Mouse (Mus musculus): Measurements from ENCODE around the gene Ergic1. TPM values are rescaled to one million over a fixed set of nuclear protein-coding genes. Genes with fewer than 3 reads are reported as not detected.

Ergic1 gene
- total RNA-seq, 1 experiment from 2014 or later = 26.3 TPM

DNA sequence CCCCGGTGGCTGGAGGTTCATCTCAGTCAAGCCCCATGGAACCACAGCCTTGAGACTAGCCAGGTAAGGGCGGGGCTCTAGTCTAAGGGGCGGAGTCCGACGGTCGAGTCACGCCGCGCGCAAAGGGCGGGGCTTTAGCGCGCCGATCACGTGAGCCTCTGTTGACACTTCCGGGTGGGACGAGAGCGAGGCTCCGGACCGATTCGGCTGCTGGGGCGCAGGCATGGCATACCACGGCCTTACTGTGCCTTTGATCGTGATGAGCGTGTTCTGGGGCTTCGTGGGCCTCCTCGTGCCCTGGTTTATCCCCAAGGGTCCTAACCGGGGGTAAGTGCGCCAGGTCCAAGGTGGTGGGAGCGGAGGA is 114.9 kb downstream of the Ergic1 start:
- peak; percentile 90 for ATAC-seq (ENCODE audit: extremely low read depth, insufficient number of reproducible peaks, low FRiP score, poor library complexity, severe bottlenecking)

DNA sequence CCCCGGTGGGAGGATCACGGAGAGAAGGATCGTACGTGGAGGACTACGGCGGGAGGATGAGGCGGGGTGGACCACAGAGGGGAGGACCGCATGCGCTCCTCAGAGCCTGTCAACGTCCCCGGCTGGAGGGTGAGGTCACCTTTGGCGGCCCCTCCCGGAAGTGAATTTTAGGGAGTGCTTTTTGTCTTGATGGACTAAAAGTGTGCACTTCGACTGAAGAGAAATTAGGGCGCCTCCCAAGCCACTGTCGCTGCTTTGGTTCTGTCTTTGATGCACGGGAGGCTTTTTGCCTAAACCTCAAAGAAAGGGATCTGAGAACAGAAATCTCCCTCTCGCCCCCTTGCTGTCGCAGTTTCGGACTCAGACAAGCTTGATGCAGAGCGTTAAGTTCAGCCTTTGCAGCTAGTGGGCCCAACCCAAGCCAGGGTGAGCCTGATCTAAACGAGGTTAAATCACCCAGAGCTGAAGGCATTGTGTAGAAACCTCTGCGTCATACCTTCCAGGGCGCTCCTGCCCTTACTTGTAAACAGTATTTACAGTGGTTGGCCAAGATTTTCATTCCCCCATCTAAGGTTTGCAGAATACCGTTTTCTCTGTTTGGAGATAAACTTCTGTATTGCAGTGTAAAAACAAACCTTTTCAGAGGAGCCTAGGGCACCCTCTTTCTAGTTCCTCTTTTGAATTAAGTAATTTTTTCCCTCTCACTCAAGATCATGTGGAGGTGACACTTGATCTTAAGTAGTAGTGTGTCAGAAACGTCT is 115.5 kb downstream of the Ergic1 start:
- peak; percentile 24; the same call in 1 of the 2 replicates for ATAC-seq (ENCODE audit: extremely low read depth, insufficient number of reproducible peaks, low FRiP score, poor library complexity, severe bottlenecking)

DNA sequence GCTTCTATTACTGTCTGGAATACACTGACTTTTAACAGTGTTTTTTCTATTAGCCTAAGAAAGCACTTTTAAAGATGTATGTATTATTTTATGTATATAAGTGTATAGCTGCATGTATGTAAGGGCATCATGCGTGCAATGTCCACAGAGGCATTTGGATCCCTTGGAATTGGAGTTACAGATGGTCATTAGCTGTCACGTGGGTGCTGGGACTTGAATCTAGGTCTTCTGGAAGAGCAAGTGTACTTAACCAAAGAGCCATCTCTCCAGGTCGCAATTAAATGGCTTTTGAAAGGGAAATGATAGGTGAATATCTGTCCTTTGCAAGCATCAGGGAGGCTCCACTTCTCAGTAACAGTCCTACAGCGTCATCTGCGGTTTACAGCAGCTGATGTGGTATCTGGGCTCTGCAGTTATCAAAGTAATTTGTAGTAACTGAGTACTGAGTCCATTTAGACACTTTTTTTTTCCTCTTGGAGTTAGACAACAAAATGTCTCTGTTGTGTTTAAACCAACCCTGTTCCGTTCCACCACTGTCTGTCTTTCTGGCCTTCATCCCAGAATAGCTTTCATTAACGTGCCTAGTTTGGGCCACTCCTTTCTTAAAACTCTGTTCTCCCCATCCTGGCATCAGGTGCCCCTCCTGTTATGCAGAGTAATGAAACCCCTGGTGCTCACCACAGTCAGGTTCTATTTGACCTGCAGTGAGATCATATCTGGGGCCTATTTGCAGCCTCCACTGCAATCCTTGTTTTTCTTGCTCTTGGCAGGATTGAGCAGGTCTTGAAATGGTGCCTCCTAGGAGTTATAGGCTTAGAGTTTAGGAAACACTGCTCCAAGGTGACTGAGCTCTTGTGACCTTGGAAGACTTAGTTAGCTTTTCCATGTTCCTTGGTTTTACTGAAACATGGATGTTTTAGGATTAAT is 116.7 kb downstream of the Ergic1 start:
- ATAC-seq (ENCODE audit: extremely low read depth, insufficient number of reproducible peaks, low FRiP score, poor library complexity, severe bottlenecking) = no peak

DNA sequence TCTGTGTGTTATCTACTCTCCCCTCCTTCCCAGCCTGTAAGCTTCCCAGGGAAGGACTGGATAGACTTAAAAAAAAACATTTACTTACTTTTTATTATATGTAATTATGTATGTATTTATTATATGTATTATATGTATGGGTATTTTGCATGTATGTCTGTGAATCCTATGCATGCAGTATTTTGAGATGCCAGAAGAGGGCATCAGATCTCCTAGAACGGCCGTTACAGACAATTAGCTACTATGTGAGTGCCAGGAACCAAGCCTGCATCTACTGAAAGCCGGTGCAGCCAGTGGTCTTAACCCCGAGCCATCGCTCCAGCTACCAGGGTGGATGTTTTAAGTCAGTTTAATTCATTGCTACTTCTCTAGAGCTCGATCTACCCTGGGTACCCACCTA is 120.0 kb downstream of the Ergic1 start:
- ATAC-seq (ENCODE audit: extremely low read depth, insufficient number of reproducible peaks, low FRiP score, poor library complexity, severe bottlenecking) = no peak

DNA sequence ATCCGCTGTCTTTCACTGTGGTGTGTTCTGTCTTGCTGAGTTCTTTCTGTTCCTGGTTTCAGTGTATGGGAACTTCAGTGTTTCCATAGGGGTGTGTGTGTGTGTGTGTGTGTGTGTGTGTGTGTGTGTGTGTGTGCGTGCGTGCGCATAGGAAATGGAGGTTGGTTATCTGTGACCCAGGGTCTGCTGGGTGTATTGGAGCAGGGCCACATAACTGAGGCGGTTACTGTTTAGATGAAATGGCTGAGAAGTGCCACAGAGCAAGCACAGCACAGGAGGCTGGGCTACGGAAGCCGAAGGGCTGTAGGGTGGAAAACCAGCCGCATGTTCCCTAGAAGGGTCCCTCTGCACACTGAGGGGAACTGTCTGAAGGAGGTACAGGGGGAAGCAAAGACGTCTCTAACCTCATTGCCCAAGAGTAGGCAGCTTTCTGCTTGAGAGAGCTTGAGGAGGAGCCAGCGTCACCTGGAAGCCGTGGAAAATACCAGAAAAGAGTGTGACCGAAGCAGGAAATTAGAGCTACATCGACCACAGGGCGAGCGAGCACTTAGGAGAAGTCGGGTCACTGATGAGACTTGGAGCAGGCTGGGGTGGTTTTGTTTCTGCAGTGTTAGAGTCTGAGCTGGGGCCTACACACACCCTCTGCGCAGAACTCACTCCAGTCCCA is 125.2 kb downstream of the Ergic1 start:
- no peak for ATAC-seq (ENCODE audit: extremely low read depth, insufficient number of reproducible peaks, low FRiP score, poor library complexity, severe bottlenecking)

DNA sequence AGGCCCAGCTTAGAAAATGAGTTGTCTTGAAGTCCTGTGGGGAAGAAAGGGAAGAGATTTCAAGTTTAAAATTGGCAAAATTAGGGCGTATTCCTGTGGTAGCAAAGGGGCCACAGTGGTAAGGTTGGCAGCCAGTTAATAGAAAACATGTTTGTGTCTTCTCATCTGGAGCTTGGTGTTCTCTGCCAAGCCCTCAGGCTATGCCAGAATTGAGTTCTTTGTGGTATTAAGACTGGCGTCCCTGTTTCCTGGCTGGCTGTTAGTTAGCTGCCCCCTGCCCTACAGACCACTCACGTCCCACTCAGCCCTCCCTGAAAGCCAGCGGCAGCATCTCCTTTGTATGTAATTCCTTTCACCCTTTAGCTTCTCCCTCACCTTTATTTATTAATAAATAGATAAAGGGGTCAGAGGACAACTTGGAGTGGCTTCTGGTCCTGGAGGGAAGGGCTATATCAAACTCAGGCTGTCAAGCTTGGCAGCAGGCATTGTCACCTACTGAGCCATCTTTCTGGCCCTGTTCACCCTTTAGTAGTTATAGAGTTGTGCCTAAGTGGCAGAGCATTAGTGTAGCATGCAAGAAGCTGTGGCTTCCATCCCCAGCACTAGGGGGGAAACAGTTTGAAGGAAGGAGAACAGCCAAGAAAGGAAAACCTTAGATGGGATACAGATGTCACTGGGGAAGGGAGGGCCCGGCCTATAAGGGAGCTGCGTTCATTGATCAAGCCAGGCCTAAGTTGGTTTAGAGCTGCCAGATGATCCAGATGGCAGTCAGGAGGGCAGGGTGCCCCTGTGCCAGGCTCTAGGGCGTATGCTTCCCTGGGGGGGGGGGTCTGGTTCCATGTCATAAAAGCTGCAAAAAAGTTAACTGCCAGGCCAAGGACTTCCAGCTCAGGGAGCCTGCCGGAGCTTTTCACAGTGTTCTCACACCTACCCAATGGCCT is 127.8 kb downstream of the Ergic1 start:
- ATAC-seq (ENCODE audit: extremely low read depth, insufficient number of reproducible peaks, low FRiP score, poor library complexity, severe bottlenecking) = no peak

DNA sequence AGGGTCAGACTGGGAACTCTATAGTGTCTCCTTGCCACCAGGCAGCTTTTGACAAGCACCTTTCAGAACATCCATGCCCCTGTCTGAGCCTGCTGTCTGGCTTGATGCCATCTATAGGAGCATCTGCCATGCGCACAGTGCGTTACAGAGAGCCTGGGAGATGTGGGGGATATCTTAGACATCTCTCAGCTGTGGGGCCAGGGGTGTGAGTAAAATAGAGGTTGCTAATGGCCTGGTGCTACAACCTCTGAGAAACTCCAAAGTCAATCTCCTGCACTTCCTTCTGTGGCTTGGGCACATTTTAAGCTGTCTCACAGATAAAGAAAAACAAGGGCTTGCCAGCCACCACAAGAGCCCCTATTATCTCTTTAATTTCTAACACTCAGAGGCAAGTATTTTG is 128.5 kb downstream of the Ergic1 start:
- ATAC-seq (ENCODE audit: extremely low read depth, insufficient number of reproducible peaks, low FRiP score, poor library complexity, severe bottlenecking) = no peak

DNA sequence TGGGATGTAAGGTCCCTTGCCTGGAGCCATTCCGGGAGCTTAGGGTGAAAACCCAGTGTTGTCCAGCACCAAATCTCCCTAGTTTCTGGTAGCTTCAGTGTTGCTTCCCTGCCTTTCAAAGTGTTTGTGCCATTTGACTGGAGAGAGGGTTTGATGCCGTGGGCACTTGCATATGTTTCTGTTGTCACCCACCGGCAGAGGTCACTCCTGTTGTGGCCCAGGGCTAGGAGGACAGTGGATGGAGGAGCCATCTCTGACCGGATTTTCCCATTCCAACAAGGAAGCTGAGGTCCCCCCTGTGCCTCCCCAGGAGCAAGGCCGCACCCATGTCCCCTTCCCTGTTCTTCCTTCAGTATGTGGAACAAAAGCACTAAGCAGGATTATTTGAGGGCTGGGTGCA is 128.9 kb downstream of the Ergic1 start:
- no peak for ATAC-seq (ENCODE audit: extremely low read depth, insufficient number of reproducible peaks, low FRiP score, poor library complexity, severe bottlenecking)

DNA sequence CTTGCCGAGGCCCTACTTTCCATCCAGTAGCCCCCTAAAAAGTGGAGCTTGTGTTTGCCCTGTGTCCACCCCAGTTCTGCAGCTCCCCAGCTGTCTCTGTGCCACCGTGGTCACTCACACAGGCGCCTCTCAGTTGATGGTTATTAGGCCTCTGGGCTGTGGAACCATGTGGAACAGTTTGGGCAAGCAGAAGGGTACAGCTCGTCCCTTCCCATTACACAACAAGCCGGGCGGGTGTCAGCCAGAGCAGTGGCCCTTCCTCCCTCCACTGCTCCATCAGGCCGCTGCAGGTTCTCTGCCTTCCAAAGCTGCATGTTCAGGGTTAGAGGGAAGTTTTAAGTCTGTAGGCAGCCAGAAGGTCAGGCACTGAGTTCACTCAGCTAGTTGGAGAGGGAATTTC is 129.8 kb downstream of the Ergic1 start:
- no peak for ATAC-seq (ENCODE audit: extremely low read depth, insufficient number of reproducible peaks, low FRiP score, poor library complexity, severe bottlenecking)

DNA sequence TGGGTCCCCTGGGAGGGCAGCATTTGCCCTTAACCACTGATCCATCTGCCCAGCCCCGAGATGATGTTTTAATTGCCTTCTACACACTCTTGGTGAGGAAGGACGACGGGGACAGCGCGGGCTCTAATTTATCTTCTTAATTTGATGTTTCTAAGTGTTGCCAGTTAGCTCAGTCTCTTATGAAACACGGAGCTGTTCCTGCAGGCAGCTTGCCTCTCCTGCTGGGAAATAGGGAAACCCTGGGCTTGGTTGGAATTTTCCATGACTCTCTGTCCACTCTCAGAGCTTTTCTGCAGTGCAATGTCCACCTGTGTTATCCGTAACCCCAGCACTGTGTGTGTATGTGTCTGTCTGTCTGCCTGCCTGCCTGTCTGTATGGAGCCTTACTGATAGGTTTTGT is 132.1 kb downstream of the Ergic1 start:
- no peak for ATAC-seq (ENCODE audit: extremely low read depth, insufficient number of reproducible peaks, low FRiP score, poor library complexity, severe bottlenecking)

DNA sequence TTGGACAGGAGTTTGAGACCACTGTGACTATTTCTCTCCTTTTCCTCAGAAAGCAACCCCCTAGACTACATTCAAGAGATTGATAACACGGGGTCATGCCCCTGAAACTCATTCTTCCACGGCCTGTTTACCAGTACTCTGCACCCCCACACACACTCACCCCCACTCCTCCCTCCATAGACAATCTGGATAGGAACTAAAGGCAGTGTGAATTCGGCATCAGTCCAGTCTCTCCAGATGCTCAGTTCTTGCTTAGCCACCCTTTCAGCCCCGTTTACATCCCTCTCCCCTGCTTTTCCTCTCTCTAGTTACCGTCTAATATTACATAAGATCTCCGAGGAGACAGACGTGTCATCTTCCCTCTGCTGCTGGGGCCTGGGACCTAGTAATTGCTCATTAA is 132.9 kb downstream of the Ergic1 start:
- ATAC-seq (ENCODE audit: extremely low read depth, insufficient number of reproducible peaks, low FRiP score, poor library complexity, severe bottlenecking) = no peak

DNA sequence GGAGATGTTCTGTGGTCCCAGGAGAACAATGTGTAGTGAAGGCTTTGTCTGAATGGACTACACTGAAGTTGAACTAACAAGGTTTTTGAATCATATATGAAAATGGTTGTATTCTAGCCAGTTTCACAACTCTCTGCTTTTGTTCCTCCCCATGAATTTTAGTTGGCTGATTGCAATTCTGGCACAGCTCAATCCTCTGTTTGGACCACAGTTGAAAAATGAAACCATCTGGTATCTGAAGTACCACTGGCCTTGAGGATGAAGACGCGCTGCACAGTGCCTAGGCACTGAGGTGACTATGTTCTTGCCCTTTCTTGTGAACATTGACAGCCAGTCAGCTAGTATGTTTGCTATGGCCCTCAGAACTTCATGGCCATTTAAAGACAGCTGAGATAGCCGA is 133.9 kb downstream of the Ergic1 start:
- ATAC-seq (ENCODE audit: extremely low read depth, insufficient number of reproducible peaks, low FRiP score, poor library complexity, severe bottlenecking) = no peak

DNA sequence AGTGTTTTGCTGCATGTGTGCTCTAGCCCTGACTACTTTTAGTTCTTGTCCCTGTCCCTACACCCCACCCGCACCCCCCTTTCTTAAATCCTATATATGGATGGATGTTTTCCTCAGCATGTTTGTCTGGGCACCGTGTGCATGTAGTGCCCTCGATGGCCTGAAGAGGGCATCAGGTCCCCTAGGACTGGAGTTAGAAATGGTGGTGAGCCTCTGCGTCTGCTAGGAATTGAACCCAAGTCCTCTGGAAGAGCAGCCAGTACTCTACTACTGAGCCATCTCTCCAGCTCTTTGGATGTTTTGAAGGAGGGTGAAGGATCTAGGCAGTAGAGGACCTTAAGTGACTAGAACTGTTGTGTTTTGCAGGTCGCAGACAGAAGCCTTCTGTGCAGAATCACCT is 137.6 kb downstream of the Ergic1 start:
- ATAC-seq (ENCODE audit: extremely low read depth, insufficient number of reproducible peaks, low FRiP score, poor library complexity, severe bottlenecking) = no peak

DNA sequence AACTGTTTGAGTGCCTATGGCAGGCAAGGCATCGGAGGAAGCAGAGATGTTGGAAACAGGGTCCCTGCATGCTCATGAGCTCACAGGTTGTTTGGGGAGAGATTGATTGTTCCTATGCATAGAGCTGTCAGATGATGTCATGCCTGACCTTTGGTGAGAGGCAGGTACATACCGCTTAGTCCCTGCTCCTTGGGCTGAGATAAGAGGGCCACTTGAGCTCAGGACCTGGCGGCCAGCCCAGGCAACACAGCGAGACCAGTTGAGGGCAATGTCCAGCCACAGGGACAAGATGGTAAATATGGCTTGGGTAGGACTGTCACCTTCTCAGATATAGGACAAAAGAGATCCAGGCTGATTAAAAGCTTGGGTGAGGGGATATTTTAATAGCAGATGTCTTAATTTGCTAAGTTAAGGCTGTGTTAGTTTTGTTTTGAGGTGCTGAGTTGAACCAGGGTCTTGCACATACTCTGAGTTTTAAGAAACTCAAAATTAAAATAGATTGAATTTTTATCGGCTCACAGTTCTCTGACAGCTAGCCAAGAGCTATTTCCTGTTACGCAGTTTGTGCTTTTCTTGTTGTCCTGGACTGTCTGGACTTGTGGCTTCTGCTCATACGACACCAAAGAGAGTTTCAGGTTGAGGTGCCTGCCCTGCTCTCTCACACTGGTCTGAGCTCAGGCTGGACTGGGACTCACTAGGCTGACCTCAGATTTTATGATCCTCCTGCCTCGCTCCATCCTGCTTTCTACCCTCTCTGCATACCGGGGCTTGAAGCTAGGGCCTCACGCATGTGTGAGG is 138.7 kb downstream of the Ergic1 start:
- no peak for ATAC-seq (ENCODE audit: extremely low read depth, insufficient number of reproducible peaks, low FRiP score, poor library complexity, severe bottlenecking)

DNA sequence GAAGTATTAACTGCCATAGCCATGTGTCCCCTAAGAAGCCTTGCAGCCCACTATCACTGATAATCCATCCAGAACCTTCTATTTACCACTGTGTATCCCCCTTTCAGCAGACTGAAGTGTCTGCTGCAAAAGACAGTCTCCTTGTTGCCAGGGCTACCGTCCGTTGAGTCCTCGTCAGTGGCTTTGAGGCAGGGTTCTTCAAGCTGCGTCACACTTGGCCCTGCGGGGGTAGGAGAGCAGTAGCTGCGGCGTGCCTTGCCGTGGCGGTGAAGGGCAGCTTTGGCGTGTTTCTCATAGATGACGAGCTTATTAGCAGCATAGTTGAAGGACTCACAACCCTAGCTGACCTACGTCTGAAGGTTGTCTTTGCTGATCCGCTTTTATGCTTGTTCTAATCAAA is 140.3 kb downstream of the Ergic1 start:
- no peak for ATAC-seq (ENCODE audit: extremely low read depth, insufficient number of reproducible peaks, low FRiP score, poor library complexity, severe bottlenecking)

DNA sequence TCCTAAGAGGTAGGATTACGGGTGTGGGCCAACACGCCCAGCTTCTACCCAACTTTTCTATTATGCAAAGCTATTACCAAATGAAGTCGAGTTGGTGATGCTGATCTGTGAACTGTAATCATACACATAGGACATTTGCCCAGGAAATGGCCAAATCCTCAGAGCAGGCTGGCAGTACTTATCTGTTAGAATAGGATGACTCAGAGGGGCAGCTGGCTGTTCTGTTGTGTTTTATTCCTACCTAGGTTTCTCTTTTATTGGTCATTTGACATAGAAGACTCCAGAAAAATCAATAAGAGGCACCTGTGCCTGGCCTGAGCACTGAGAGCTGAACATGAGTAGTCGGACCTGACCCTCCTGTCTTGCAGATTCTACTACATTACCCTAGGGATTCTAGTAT is 141.3 kb downstream of the Ergic1 start:
- ATAC-seq (ENCODE audit: extremely low read depth, insufficient number of reproducible peaks, low FRiP score, poor library complexity, severe bottlenecking) = no peak

DNA sequence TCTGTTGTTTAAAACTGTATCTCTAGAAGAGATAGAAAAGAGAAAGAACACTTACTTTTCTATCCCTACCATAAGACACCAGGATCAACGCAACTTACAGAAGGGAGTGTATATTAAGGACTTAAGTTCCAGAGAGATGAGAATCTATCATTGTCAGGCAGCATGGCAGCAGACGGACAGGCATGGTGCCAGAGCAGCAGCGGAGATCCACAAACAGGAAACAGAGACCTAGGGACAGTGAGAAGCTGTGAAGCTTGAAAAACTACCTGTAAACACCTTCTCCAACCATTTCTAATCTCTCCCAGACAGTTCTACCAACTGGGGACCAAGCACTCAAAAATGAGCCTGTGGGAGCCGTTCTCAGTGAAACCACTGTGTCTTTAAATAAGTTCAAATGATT is 142.4 kb downstream of the Ergic1 start:
- ATAC-seq (ENCODE audit: extremely low read depth, insufficient number of reproducible peaks, low FRiP score, poor library complexity, severe bottlenecking) = no peak
